Mouse (Mus musculus) ES-Bruce4 (cell line): Measurements from ENCODE around the gene Pcsk5.

Source experiments
- CTCF ChIP-seq: IDR thresholded peaks from one replicate; pipeline ENCODE4 v1.8.1; 2011; ENCODE audit warnings: low read depth, low read length
- EP300 ChIP-seq: IDR thresholded peaks from 2 replicates; pipeline ENCODE4 v1.6.1; 2011; ENCODE audit warnings: low read depth, low read length; ENCODE audit not compliant: insufficient read depth
- POLR2A ChIP-seq: IDR thresholded peaks from one replicate; pipeline ENCODE4 v1.8.1; 2011; ENCODE audit warnings: low read length; ENCODE audit not compliant: insufficient read depth

GRCm38 (mm10) chr19:17388404-17388803 is 449.0 kb downstream of the Pcsk5 start:
- TF ChIP-seq EP300 (no peak), CTCF (no peak), POLR2A (no peak)
